Mouse (Mus musculus): ENCODE measurements at regions not wholly inside any gene's neighbourhood (a gene's known extent, or its start where the extent isn't known, plus 50 kb on each side); places are given as distances from the start of the nearest gene placed in this dataset.

DNA sequence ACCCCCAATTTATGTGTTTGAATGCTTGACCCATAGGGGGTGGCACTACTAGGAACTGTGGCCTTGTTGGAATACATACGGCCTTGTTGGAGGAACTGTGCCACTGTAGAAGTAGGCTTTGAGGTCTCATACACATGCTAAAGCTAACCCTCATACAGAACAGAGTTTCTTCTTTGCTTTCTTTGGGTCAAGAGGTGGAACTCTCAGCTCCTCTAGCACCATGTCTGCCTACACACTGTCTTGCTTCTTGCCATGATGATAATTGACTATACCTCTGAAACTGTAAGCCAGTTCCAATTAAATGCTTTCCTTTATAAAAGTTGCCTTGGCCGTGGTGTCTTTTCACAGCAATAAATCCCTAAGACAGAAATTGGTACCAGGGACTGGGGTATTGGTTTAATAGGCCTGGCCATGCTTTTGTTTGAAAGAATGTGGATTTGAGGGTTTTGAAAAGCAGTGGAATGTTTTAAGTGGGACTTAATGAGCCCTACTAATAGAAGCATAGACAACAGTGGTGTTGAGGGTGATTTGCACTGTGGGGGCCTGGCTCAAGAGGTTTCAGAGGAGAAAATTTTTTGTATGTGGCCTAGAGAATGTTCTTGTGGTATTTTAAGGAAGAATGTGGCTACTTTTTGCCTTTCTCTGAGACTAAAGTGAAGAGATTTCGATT, 468.7 kb upstream of the Fat1 start:
- DNase-seq (ENCODE audit: low spot score in 2 of 2): no peak

DNA sequence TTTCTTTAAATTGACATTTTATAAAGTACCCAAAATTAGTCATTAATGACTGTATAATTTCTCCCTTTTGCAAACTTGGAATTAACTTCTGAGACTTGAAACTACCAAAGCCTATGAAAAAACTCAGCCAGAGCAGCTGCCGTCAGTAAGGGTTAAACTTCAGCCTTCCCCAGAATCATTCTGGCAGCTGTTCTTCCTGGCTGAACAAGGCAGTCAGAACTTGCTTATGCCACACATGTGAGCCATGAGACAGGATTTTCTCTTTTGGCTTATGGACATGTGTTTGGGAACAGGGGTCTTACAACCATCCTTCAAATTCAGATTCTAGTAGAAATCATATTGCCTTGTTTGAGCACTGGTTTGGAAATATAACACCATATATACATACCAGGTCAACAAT, 422.4 kb upstream of the Fat1 start:
- DNase-seq (ENCODE audit: low spot score in 2 of 2): no peak

- DNase-seq (ENCODE audit: low spot score in 2 of 2): peak; percentile 22
Observed at GRCm38 (mm10) chr8:44525915-44526314, 409.3 kb upstream of the Fat1 start.

GRCm38 (mm10) chr8:44529696-44530095, 405.6 kb upstream of the Fat1 start:
- no peak for DNase-seq (ENCODE audit: low spot score in 2 of 2)

GRCm38 (mm10) chr8:44548885-44549284, 386.4 kb upstream of the Fat1 start:
- DNase-seq (ENCODE audit: low spot score in 2 of 2): no peak

- DNase-seq (ENCODE audit: low spot score in 2 of 2): no peak
Observed at GRCm38 (mm10) chr8:44559161-44559560, 376.1 kb upstream of the Fat1 start.

DNA sequence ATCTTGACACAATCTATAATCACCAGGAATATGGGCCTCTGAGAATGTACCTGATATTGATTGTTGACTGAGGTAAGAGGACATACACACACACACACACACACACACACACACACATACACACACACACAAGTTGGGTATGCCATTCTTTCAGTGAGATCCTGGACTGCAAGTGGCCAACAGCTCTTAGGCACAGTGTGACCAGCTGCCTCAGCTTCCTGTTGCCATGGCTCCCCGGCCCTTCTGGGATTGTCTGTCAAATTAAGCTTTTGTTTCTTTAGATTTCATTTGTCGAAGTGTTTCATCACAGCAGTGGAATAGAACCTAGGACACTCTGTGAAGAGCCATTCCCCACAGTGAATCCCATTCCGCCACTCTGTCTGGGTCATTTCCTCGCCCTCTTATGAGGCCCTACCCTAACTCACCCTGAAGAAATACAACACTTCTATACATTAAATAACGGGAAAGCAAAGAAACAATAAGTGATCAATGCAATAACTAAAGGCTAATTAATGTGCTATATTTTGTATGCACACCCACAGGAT, 358.9 kb upstream of the Fat1 start:
- DNase-seq (ENCODE audit: low spot score in 2 of 2): no peak

DNA sequence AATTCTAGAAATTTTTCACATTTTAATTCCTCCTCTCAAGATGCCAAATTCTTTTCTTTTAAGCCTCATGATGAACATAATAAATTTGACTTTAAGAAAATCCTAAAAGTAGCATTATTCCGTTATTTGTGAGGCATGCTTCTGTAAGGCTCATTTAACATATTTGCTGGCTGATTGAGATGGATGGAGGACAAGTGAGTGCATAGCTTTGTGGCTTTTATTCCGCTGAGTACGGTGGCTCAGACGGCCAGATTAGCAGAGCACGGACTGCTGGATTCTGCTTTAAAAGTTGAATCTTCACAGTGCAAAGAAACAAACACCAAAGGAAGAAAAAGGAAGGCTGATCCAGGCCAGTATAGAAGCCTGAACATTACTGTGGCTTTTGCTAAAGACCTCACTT, 358.3 kb upstream of the Fat1 start:
- DNase-seq (ENCODE audit: low spot score in 2 of 2): no peak

Small RNA genes lying in the stretch of these regions (microRNA-seq; reads per million reads assigned to microRNA genes)
- gene Gm26241 (ENCODE audit: borderline number of aligned reads in 2 of 2): 0 reads per million in 2 experiments
